Mouse (Mus musculus): Measurements from ENCODE around the gene Mrpl12. TPM values are rescaled to one million over a fixed set of nuclear protein-coding genes. Genes with fewer than 3 reads are reported as not detected.
A peak's percentile ranks its signal among the peaks of the same experiment; 100 is the strongest.

The Mrpl12 gene
- total and polyA plus RNA-seq, 3 experiments: 60.3 to 363 (median 267) TPM

GRCm38 (mm10) chr11:120458847-120459597 is 25.4 kb upstream of the Mrpl12 start:
- in situ Hi-C loops (cut with MboI; ENCODE audit: low pct_ligation_motif_present, low pct_unique_long_range_greater_than_20kb, low sequenced_read_pairs): no loop called here
- peak; percentile 52 for DNase-seq (ENCODE audit: extremely low read depth)

GRCm38 (mm10) chr11:120463536-120463935 is 20.9 kb upstream of the Mrpl12 start:
- no peak overlapping the region for H3K27ac ChIP-seq (ENCODE audit: insufficient read depth, low read depth)
- H3K36me3 ChIP-seq (replicated peaks in 1 of 2; ENCODE audit: control insufficient read depth in 1 of 2, insufficient read depth in 1 of 2, low read length in 1 of 2): peaks cover 47 to 69% of the 10 kb centered on the region in 2 experiments
- peaks cover 41% of the 10 kb centered on the region for H3K79me2 ChIP-seq (replicated peaks; ENCODE audit: control insufficient read depth, extremely low read depth, insufficient read depth, poor library complexity, severe bottlenecking)
- H3K9me3 ChIP-seq (replicated peaks; ENCODE audit: low read length): no peaks in the 10 kb centered on the region
- TF ChIP-seq NRF1 (IDR thresholded peaks at IDR 0.05; ENCODE audit: low read depth, low read length) (no peak), POLR2A (IDR thresholded peaks at IDR 0.05; ENCODE audit: low read depth, low read length) (peak; percentile 45)
- H3K27me3 ChIP-seq (replicated peaks): no peaks in the 10 kb centered on the region
- H3K4me1 ChIP-seq (ENCODE audit: control insufficient read depth in 1 of 2, insufficient read depth in 2 of 2): peaks cover 7 to 36% of the 10 kb centered on the region in 2 experiments; a peak in 3 of 4 replicates
- H3K4me2 ChIP-seq (ENCODE audit: insufficient read depth, low read depth, poor library complexity, severe bottlenecking): no peak overlapping the region
- in situ Hi-C loops (cut with MboI; ENCODE audit: low pct_ligation_motif_present, low pct_unique_long_range_greater_than_20kb, low sequenced_read_pairs) (no loop called here), dilution Hi-C loops (cut with MboI; ENCODE audit: extremely low pct_ligation_motif_present, extremely low pct_unique_long_range_greater_than_20kb, low sequenced_read_pairs) (no loop called here)
- no peak overlapping the region for H3K4me3 ChIP-seq (replicated peaks in 1 of 3; ENCODE audit: low read depth in 2 of 3, low read length in 2 of 3, poor library complexity in 1 of 3)
- H3K9ac ChIP-seq (ENCODE audit: insufficient read depth, low read depth): no peak overlapping the region
- DNase-seq (ENCODE audit: extremely low read depth): no peak

More at GRCm38 (mm10) chr11:120458847-120459597, 25.4 kb upstream of the Mrpl12 start:
- Histone ChIP-seq H3K79me2 (replicated peaks; ENCODE audit: control insufficient read depth, extremely low read depth, insufficient read depth, poor library complexity, severe bottlenecking) (peaks cover 23% of the 10 kb centered on the region), H3K4me2 (ENCODE audit: insufficient read depth, low read depth, poor library complexity, severe bottlenecking) (peak overlapping the region; percentile 56), H3K27me3 (replicated peaks) (no peaks in the 10 kb centered on the region), H3K4me3 (replicated peaks in 1 of 3; ENCODE audit: low read depth in 2 of 3, low read length in 2 of 3, poor library complexity in 1 of 3) (peak overlapping the region; percentile 82 to 100 (median 85)), H3K9ac (ENCODE audit: insufficient read depth, low read depth) (peak overlapping the region; percentile 66), H3K36me3 (replicated peaks in 1 of 2; ENCODE audit: control insufficient read depth in 1 of 2, insufficient read depth in 1 of 2, low read length in 1 of 2) (peaks cover 45 to 70% of the 10 kb centered on the region in 2 experiments), H3K27ac (ENCODE audit: insufficient read depth, low read depth) (no peak overlapping the region), H3K4me1 (ENCODE audit: control insufficient read depth in 1 of 2, insufficient read depth in 2 of 2) (peaks cover 9 to 26% of the 10 kb centered on the region in 2 experiments), H3K9me3 (replicated peaks; ENCODE audit: low read length) (no peaks in the 10 kb centered on the region)
- dilution Hi-C loops (cut with MboI; ENCODE audit: extremely low pct_ligation_motif_present, extremely low pct_unique_long_range_greater_than_20kb, low sequenced_read_pairs): no loop called here
- TF ChIP-seq USF2 (conservative IDR thresholded peaks at IDR 0.05; ENCODE audit: low read depth, low read length): no peak
- TF ChIP-seq TBP (conservative IDR thresholded peaks at IDR 0.05; ENCODE audit: low read depth, low read length): no peak
- TF ChIP-seq SMC3 (IDR thresholded peaks at IDR 0.05; ENCODE audit: low read depth, low read length): no peak; the same call in 1 of the 2 replicates
- TF ChIP-seq CTCF (conservative IDR thresholded peaks at IDR 0.05 in 1 of 2, IDR thresholded peaks at IDR 0.05 in 1 of 2; ENCODE audit: low read depth in 2 of 2, low read length in 2 of 2): peak; percentile 60 to 71
- TF ChIP-seq MAX (IDR thresholded peaks at IDR 0.05; ENCODE audit: low read length): peak; percentile 71
- TF ChIP-seq MAZ (IDR thresholded peaks at IDR 0.05; ENCODE audit: low read depth, low read length): no peak
- peak; percentile 25; the same call in 1 of the 2 replicates for TF ChIP-seq SIN3A (IDR thresholded peaks at IDR 0.05; ENCODE audit: low read length)
- TF ChIP-seq MXI1 (IDR thresholded peaks at IDR 0.05; ENCODE audit: low read depth, low read length): no peak
- TF ChIP-seq POLR2A (IDR thresholded peaks at IDR 0.05; ENCODE audit: low read depth, low read length): 0 out of 2 replicates have a peak, but pooled peaks have one; percentile 12
- no peak for TF ChIP-seq UBTF (IDR thresholded peaks at IDR 0.05; ENCODE audit: low read depth, low read length)
- peak; percentile 85 for TF ChIP-seq MYC (IDR thresholded peaks at IDR 0.05; ENCODE audit: low read depth, low read length)
- 0 out of 2 replicates have a peak, but pooled peaks have one; percentile 39 for TF ChIP-seq CHD1 (IDR thresholded peaks at IDR 0.05; ENCODE audit: low read depth, low read length)
- TF ChIP-seq RCOR1 (conservative IDR thresholded peaks at IDR 0.05; ENCODE audit: low read depth, low read length): no peak
- no peak for TF ChIP-seq IRF4 (IDR thresholded peaks at IDR 0.05; ENCODE audit: low read depth, low read length)
- TF ChIP-seq CHD2 (IDR thresholded peaks at IDR 0.05; ENCODE audit: low read length): 0 out of 2 replicates have a peak, but pooled peaks have one; percentile 33
- peak; percentile 21 for TF ChIP-seq RAD21 (IDR thresholded peaks at IDR 0.05; ENCODE audit: low read depth, low read length)
- no peak for TF ChIP-seq ZNF384 (IDR thresholded peaks at IDR 0.05; ENCODE audit: low read depth, low read length)
- no peak for TF ChIP-seq ZMIZ1 (IDR thresholded peaks at IDR 0.05; ENCODE audit: low read depth, low read length)
- no peak for TF ChIP-seq MEF2A (IDR thresholded peaks at IDR 0.05; ENCODE audit: borderline replicate concordance, low read depth, low read length)
- TF ChIP-seq USF1 (IDR thresholded peaks at IDR 0.05; ENCODE audit: low read depth, low read length): no peak
- TF ChIP-seq EP300 (IDR thresholded peaks at IDR 0.05; ENCODE audit: low read length): no peak
